ENCODE assay signal across 20 mouse cellular contexts in the genomic region with DNA sequence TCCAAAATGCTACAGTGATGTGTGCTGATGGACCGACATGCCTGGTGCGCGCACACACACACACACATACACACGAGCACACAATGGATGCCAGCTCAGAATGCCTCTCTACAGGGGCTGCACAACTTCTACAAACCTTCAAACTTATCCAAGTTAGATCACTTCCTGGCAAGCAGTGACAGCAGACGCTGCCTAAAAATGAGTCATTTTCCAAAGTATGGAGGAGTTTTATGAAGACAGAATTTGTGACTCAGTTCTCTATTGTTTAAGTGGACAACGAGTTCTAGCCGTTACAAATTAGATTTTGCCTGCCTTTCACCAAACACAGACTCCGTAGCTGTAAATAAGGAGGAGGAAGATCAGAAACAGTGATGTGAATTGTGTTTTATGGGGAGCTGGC.
DNase-seq lines count a peak whose midpoint lies in the region; TF ChIP-seq lines count a peak whose summit lies in the region.
"Had no signal": no experiment of that assay in that cellular context is flagged by ENCODE, and none has a peak within 500 bp of the region (broad histone marks: within the 10 kb centered on the region; RNA-seq: fewer than 3 reads in every experiment).

No protein-coding gene starts in this region.

- TF ChIP-seq CTCF in gastrocnemius, adult 2 months (IDR thresholded peaks at IDR 0.05) = no peak
- TF ChIP-seq CTCF in bone marrow macrophage, adult 2 months (IDR thresholded peaks at IDR 0.05; ENCODE audit: low read depth, low read length) = no peak

- H3K4me3 ChIP-seq in gastrocnemius, adult 2 months = no peak overlapping the region
- H3K4me3 ChIP-seq in bone marrow macrophage, adult 2 months (ENCODE audit: insufficient read depth, low read length) = no peak overlapping the region
- no peak overlapping the region for H3K4me3 ChIP-seq in myocyte
- H3K4me3 ChIP-seq: forebrain, embryonic 13.5 days; heart, embryonic 15.5 days; hindbrain, embryonic 15.5 days; midbrain, embryonic 13.5 days had no signal

- H3K36me3 ChIP-seq in myocyte (ENCODE audit: control insufficient read depth, insufficient read depth) = no peaks in the 10 kb centered on the region
- H3K36me3 ChIP-seq: heart, embryonic 15.5 days; hindbrain, embryonic 15.5 days; midbrain, embryonic 13.5 days had no signal

- H3K27me3 ChIP-seq in myocyte (ENCODE audit: control insufficient read depth, insufficient read depth, insufficient read length) = no peaks in the 10 kb centered on the region
- H3K27me3 ChIP-seq: forebrain, embryonic 13.5 days; heart, embryonic 15.5 days; hindbrain, embryonic 15.5 days; midbrain, embryonic 13.5 days had no signal

- peak; percentile 32 for DNase-seq in gastrocnemius, adult 18-20 months (ENCODE audit: low spot score)
- no peak for DNase-seq in gastrocnemius, adult 2 months
- DNase-seq in 3T3-L1 (ENCODE audit: low read depth, low spot score) = peak; percentile 69
- DNase-seq in thymus, postnatal 10 days (ENCODE audit: low spot score in 2 of 2) = no peak
- no peak for DNase-seq in gastrocnemius, postnatal 25 days
- DNase-seq: adrenal gland, postnatal 14 days; cerebellum, adult 9-11 months; gastrocnemius, postnatal 36 days; liver, postnatal 0 days; lung, postnatal 10 days; retina, postnatal 1 day; thymus, postnatal 4 days had no signal

- H3K4me1 ChIP-seq in bone marrow macrophage, adult 2 months (ENCODE audit: control insufficient read depth, insufficient read depth, low read length) = peaks cover 45% of the 10 kb centered on the region
- H3K4me1 ChIP-seq: heart, embryonic 15.5 days had no signal

- H3K4me2 ChIP-seq in myocyte (ENCODE audit: low read depth) = peak overlapping the region; percentile 52
- H3K4me2 ChIP-seq: forebrain, embryonic 13.5 days; heart, embryonic 15.5 days; hindbrain, embryonic 15.5 days; liver, embryonic 11.5 days; midbrain, embryonic 13.5 days had no signal

- intact Hi-C loops in gastrocnemius, adult 2 months (cut with DNase I) = no loop called here

- H3K27ac ChIP-seq in gastrocnemius, adult 2 months = no peak overlapping the region; the same call in 1 of the 2 replicates
- H3K27ac ChIP-seq in bone marrow macrophage, adult 2 months (ENCODE audit: insufficient read depth, low read depth, low read length) = peak overlapping the region; percentile 38
- H3K27ac ChIP-seq: forebrain, embryonic 13.5 days; heart, embryonic 15.5 days; hindbrain, embryonic 15.5 days; kidney, postnatal 0 days; midbrain, embryonic 13.5 days had no signal

- no peak for TF ChIP-seq POLR2A in bone marrow macrophage, adult 2 months (IDR thresholded peaks at IDR 0.05; ENCODE audit: borderline replicate concordance, low read depth, low read length)
- no peak for TF ChIP-seq POLR2A in myocyte (IDR thresholded peaks at IDR 0.05; ENCODE audit: insufficient read length, low read depth)

- H3K79me2 ChIP-seq in myocyte (ENCODE audit: control insufficient read depth, insufficient read depth) = no peaks in the 10 kb centered on the region

- H3ac ChIP-seq in myocyte (ENCODE audit: control insufficient read depth, insufficient read length) = no peak overlapping the region

TF ChIP-seq in myocyte, 11 proteins besides CTCF, POLR2A, EP300 and RAD21:
- TF ChIP-seq TCF3 (IDR thresholded peaks at IDR 0.05; ENCODE audit: insufficient read length, low read depth) (no peak), CEBPB (IDR thresholded peaks at IDR 0.05; ENCODE audit: insufficient read depth, poor library complexity, severe bottlenecking) (no peak), REST (IDR thresholded peaks at IDR 0.05; ENCODE audit: insufficient read depth, insufficient read length) (no peak), MYOD1 (IDR thresholded peaks at IDR 0.05; ENCODE audit: control insufficient read depth in 1 of 3, insufficient read length in 2 of 3, low read depth in 2 of 3) (no peak), TCF12 (IDR thresholded peaks at IDR 0.05; ENCODE audit: insufficient read depth, poor library complexity, severe bottlenecking) (no peak), USF1 (IDR thresholded peaks at IDR 0.05; ENCODE audit: low read depth) (no peak), MYOG (IDR thresholded peaks at IDR 0.05; ENCODE audit: control insufficient read depth in 1 of 3, insufficient read depth in 1 of 3, insufficient read length in 2 of 3, low read depth in 2 of 3) (no peak), MAX (IDR thresholded peaks at IDR 0.05; ENCODE audit: low read depth) (no peak), E2F4 (IDR thresholded peaks at IDR 0.05; ENCODE audit: insufficient read depth) (no peak), POLR2AphosphoS2 (IDR thresholded peaks at IDR 0.05; ENCODE audit: insufficient read length, low read depth) (no peak), SRF (IDR thresholded peaks at IDR 0.05; ENCODE audit: control insufficient read depth, insufficient read length, low read depth) (no peak)
TF ChIP-seq in myocyte: peak in this region for 0.

Comparison
In these comparisons a context has a peak if more than half of its experiments do, and no peak if none do; other contexts are left out.
1. DNase-seq: peak in gastrocnemius, adult 18-20 months (single experiment) and 3T3-L1 (single experiment); none in gastrocnemius, adult 2 months (single experiment), thymus, postnatal 10 days (0 of 2) and gastrocnemius, postnatal 25 days (single experiment).